Mouse (Mus musculus): ENCODE measurements around the gene Ppp6r2. TPM values are rescaled to one million over a fixed set of nuclear protein-coding genes. Genes with fewer than 3 reads are reported as not detected.

The Ppp6r2 gene
- polyA plus RNA-seq, 1 experiment: 54.0 TPM

GRCm38 (mm10) chr15:89285004-89285403 lies 73.7 kb downstream of the Ppp6r2 start:
- Histone ChIP-seq H3K27ac (ENCODE audit: control insufficient read depth, insufficient read depth, low read depth, low read length, poor library complexity) (no peak overlapping the region), H3K4me3 (replicated peaks; ENCODE audit: control insufficient read depth, low read depth, low read length) (no peak overlapping the region), H3K4me1 (ENCODE audit: control insufficient read depth, insufficient read depth, low read length) (no peaks in the 10 kb centered on the region)
- TF ChIP-seq CTCF (IDR thresholded peaks at IDR 0.05; ENCODE audit: control insufficient read depth, insufficient read depth, low read length) (no peak), POLR2A (IDR thresholded peaks at IDR 0.05; ENCODE audit: borderline replicate concordance, control insufficient read depth, low read depth, low read length) (no peak)

- Histone ChIP-seq H3K27ac (ENCODE audit: control insufficient read depth, insufficient read depth, low read depth, low read length, poor library complexity) (peak overlapping the region; percentile 49; the same call in 1 of the 2 replicates), H3K4me1 (ENCODE audit: control insufficient read depth, insufficient read depth, low read length) (no peaks in the 10 kb centered on the region), H3K4me3 (replicated peaks; ENCODE audit: control insufficient read depth, low read depth, low read length) (no peak overlapping the region)
- no peak for TF ChIP-seq CTCF (IDR thresholded peaks at IDR 0.05; ENCODE audit: control insufficient read depth, insufficient read depth, low read length)
- no peak for TF ChIP-seq POLR2A (IDR thresholded peaks at IDR 0.05; ENCODE audit: borderline replicate concordance, control insufficient read depth, low read depth, low read length)
- WGBS: 61% methylated on average over 5 of the region's 5 CpGs
Observed at GRCm38 (mm10) chr15:89285478-89285877, 74.1 kb downstream of the Ppp6r2 start.

GRCm38 (mm10) chr15:89286114-89286513 lies 74.8 kb downstream of the Ppp6r2 start:
- H3K27ac ChIP-seq (ENCODE audit: control insufficient read depth, insufficient read depth, low read depth, low read length, poor library complexity): no peak overlapping the region
- WGBS: 21% methylated on average over 7 of the region's 7 CpGs
- H3K4me3 ChIP-seq (replicated peaks; ENCODE audit: control insufficient read depth, low read depth, low read length): no peak overlapping the region
- no peaks in the 10 kb centered on the region for H3K4me1 ChIP-seq (ENCODE audit: control insufficient read depth, insufficient read depth, low read length)
- TF ChIP-seq POLR2A (IDR thresholded peaks at IDR 0.05; ENCODE audit: borderline replicate concordance, control insufficient read depth, low read depth, low read length): no peak
- TF ChIP-seq CTCF (IDR thresholded peaks at IDR 0.05; ENCODE audit: control insufficient read depth, insufficient read depth, low read length): no peak

- Histone ChIP-seq H3K27ac (ENCODE audit: control insufficient read depth, insufficient read depth, low read depth, low read length, poor library complexity) (no peak overlapping the region), H3K4me3 (replicated peaks; ENCODE audit: control insufficient read depth, low read depth, low read length) (no peak overlapping the region), H3K4me1 (ENCODE audit: control insufficient read depth, insufficient read depth, low read length) (no peaks in the 10 kb centered on the region)
- 70% methylated on average over 5 of the region's 5 CpGs for WGBS
- no peak for TF ChIP-seq CTCF (IDR thresholded peaks at IDR 0.05; ENCODE audit: control insufficient read depth, insufficient read depth, low read length)
- TF ChIP-seq POLR2A (IDR thresholded peaks at IDR 0.05; ENCODE audit: borderline replicate concordance, control insufficient read depth, low read depth, low read length): no peak
Observed at GRCm38 (mm10) chr15:89286582-89286981, 75.2 kb downstream of the Ppp6r2 start.

DNA sequence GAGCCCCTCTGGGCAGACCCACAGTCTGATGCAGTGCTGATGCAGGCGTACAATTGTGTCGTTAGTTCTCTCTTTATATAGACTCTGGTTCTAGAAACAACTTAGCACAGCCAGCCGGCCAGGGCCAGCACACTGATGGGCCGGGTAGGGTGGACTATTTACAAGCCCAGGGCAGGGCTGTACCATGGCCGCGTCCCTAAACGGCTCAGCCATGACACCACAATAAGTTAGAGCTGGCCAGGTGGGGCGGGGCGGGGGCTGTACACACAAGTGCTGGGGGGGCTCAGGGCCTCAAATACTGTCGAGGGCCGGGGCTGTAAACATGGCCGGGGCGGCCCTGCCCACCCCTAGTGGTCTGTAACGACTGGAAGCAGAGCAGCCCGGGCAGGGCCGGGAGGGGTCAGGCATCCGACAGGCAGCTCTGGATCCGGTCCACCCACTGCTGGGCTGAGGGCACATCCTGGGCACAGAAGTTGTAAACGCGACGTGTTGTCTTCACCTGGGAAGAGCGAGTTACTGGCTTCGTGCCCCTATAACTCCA lies 76.9 kb downstream of the Ppp6r2 start:
- no peak overlapping the region for H3K4me3 ChIP-seq (replicated peaks; ENCODE audit: control insufficient read depth, low read depth, low read length)
- TF ChIP-seq POLR2A (IDR thresholded peaks at IDR 0.05; ENCODE audit: borderline replicate concordance, control insufficient read depth, low read depth, low read length) (no peak), CTCF (IDR thresholded peaks at IDR 0.05; ENCODE audit: control insufficient read depth, insufficient read depth, low read length) (no peak)
- 91% methylated on average over 23 of the region's 23 CpGs for WGBS
- no peak overlapping the region for H3K27ac ChIP-seq (ENCODE audit: control insufficient read depth, insufficient read depth, low read depth, low read length, poor library complexity)
- H3K4me1 ChIP-seq (ENCODE audit: control insufficient read depth, insufficient read depth, low read length): no peaks in the 10 kb centered on the region

DNA sequence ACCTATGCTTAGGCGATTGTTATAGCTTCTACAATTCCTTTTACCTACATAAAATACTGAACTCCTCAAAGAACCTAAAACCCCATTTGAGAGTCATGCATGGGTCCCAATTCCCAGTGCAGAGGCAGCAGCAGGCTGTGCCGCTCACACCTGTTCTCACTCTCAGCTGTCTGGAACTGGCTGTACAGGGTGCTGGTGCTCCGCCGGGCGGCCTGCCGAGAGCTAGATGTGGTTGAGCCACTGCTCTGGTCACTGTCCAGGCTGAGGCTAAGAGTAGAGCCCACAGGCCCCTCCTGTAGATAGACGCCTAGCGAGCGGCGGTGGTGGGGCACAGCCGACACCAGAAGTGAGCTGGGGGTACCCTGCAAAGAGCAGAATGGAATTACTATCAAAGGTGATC lies 78.1 kb downstream of the Ppp6r2 start:
- no peak overlapping the region for H3K27ac ChIP-seq (ENCODE audit: control insufficient read depth, insufficient read depth, low read depth, low read length, poor library complexity)
- no peaks in the 10 kb centered on the region for H3K4me1 ChIP-seq (ENCODE audit: control insufficient read depth, insufficient read depth, low read length)
- no peak overlapping the region for H3K4me3 ChIP-seq (replicated peaks; ENCODE audit: control insufficient read depth, low read depth, low read length)
- 90% methylated on average over 11 of the region's 11 CpGs for WGBS
- TF ChIP-seq CTCF (IDR thresholded peaks at IDR 0.05; ENCODE audit: control insufficient read depth, insufficient read depth, low read length) (no peak), POLR2A (IDR thresholded peaks at IDR 0.05; ENCODE audit: borderline replicate concordance, control insufficient read depth, low read depth, low read length) (no peak)

GRCm38 (mm10) chr15:89291521-89291920 lies 80.2 kb downstream of the Ppp6r2 start:
- TF ChIP-seq POLR2A (IDR thresholded peaks at IDR 0.05; ENCODE audit: borderline replicate concordance, control insufficient read depth, low read depth, low read length): no peak
- no peak for TF ChIP-seq CTCF (IDR thresholded peaks at IDR 0.05; ENCODE audit: control insufficient read depth, insufficient read depth, low read length)
- Histone ChIP-seq H3K4me1 (ENCODE audit: control insufficient read depth, insufficient read depth, low read length) (no peaks in the 10 kb centered on the region), H3K4me3 (replicated peaks; ENCODE audit: control insufficient read depth, low read depth, low read length) (no peak overlapping the region), H3K27ac (ENCODE audit: control insufficient read depth, insufficient read depth, low read depth, low read length, poor library complexity) (no peak overlapping the region)
- 77% methylated on average over 3 of the region's 3 CpGs for WGBS

DNA sequence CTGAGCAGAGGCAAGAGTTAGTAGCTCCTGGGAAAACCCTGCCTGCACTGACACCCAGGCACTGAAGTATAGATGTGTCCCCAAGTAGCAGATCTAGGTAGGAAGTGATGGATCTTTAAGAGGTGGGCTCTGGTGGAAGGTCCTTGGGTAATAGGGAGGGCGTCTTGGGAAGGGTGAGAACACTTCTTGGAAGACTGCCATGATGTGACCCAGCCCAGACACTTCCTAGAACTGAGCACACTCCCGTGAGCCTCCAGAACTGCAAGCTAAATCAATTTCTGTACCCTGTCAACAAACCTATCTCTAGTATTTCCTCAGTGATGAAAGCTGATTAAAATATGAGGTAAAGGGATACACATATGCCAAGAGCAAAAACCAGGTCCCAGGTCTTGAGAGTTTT lies 81.4 kb downstream of the Ppp6r2 start:
- H3K4me3 ChIP-seq (replicated peaks; ENCODE audit: control insufficient read depth, low read depth, low read length): no peak overlapping the region
- H3K27ac ChIP-seq (ENCODE audit: control insufficient read depth, insufficient read depth, low read depth, low read length, poor library complexity): no peak overlapping the region
- TF ChIP-seq CTCF (IDR thresholded peaks at IDR 0.05; ENCODE audit: control insufficient read depth, insufficient read depth, low read length): no peak
- WGBS: 44% methylated on average over 2 of the region's 2 CpGs
- no peaks in the 10 kb centered on the region for H3K4me1 ChIP-seq (ENCODE audit: control insufficient read depth, insufficient read depth, low read length)

- TF ChIP-seq POLR2A (IDR thresholded peaks at IDR 0.05; ENCODE audit: borderline replicate concordance, control insufficient read depth, low read depth, low read length): no peak
- TF ChIP-seq CTCF (IDR thresholded peaks at IDR 0.05; ENCODE audit: control insufficient read depth, insufficient read depth, low read length): no peak
- WGBS: 92% methylated on average over 10 of the region's 10 CpGs
- H3K4me1 ChIP-seq (ENCODE audit: control insufficient read depth, insufficient read depth, low read length): no peaks in the 10 kb centered on the region
- H3K4me3 ChIP-seq (replicated peaks; ENCODE audit: control insufficient read depth, low read depth, low read length): no peak overlapping the region
- H3K27ac ChIP-seq (ENCODE audit: control insufficient read depth, insufficient read depth, low read depth, low read length, poor library complexity): no peak overlapping the region
Observed at GRCm38 (mm10) chr15:89293778-89294177, 82.4 kb downstream of the Ppp6r2 start.
